Mouse (Mus musculus) embryonic fibroblast, embryonic 13.5 days (primary cell): ENCODE results near the gene Atf3.

Source experiments
- CTCF ChIP-seq: IDR thresholded peaks from 2 replicates; pipeline ENCODE4 v1.5.1; 2011; ENCODE audit warnings: mild to moderate bottlenecking, control low read depth, low read length, moderate library complexity, borderline replicate concordance; ENCODE audit not compliant: insufficient read depth
- POLR2A ChIP-seq: IDR thresholded peaks from 2 replicates; pipeline ENCODE4 v1.6.1; 2011; ENCODE audit warnings: low read depth, mild to moderate bottlenecking, control low read depth, low read length, moderate library complexity

GRCm38 (mm10) chr1:191254448-191254847, 36.6 kb upstream of the Atf3 start:
- no peak for TF ChIP-seq POLR2A
- TF ChIP-seq CTCF: no peak
